Mouse (Mus musculus) gonadal fat pad, adult 2 months (tissue): Measurements from ENCODE around the gene Akr1cl. TPM values are rescaled to one million over a fixed set of nuclear protein-coding genes. Genes with fewer than 3 reads are reported as not detected.

ENCODE experiments used
- DNase-seq: peaks from one replicate; pipeline ENCODE4 v3.0.0-alpha.2; 2012; ENCODE audit warnings: low read depth
- polyA plus RNA-seq: library from polyadenylated mRNA; depleted of rRNA; stranded (reverse); fragments of >200 nt; gene quantifications from 2 replicates; pipeline ENCODE4 v1.2.3, GENCODE M21; 2012; rRNA removed

Gene Akr1cl
- polyA plus RNA-seq, 1 experiment = 1.1 TPM

GRCm38 (mm10) chr1:64988176-64988575, 44.4 kb downstream of the Akr1cl start:
- DNase-seq = no peak

GRCm38 (mm10) chr1:64986120-64986519, 46.4 kb downstream of the Akr1cl start:
- DNase-seq = peak; percentile 20

GRCm38 (mm10) chr1:64983247-64983646, 49.3 kb downstream of the Akr1cl start:
- no peak for DNase-seq

GRCm38 (mm10) chr1:64978321-64978799, 54.2 kb downstream of the Akr1cl start:
- DNase-seq = no peak

- DNase-seq = no peak
Observed at GRCm38 (mm10) chr1:64975346-64975745, 57.2 kb downstream of the Akr1cl start.

- DNase-seq = no peak
Observed at GRCm38 (mm10) chr1:64970685-64971084, 61.9 kb downstream of the Akr1cl start.

Other genes with a start within 250 kb of the Akr1cl start
- 5.1 and 5.5 TPM in 2 replicates for gene Plekhm3, start 75.9 kb downstream of the Akr1cl start, polyA plus RNA-seq
- 0.45 TPM in 1 of 2 replicates, not detected in the other for gene Cryge, start 18.4 kb upstream of the Akr1cl start, polyA plus RNA-seq
- gene Crygd, start 30.7 kb upstream of the Akr1cl start, polyA plus RNA-seq = 0.38 TPM in 1 of 2 replicates, not detected in the other
- 38.9 and 62.2 TPM in 2 replicates for gene Crygc, start 40.9 kb upstream of the Akr1cl start, polyA plus RNA-seq
- gene Crygb, start 49.5 kb upstream of the Akr1cl start, polyA plus RNA-seq = not detected in 2 replicates
- not detected in 2 replicates for gene Cryga, start 70.6 kb upstream of the Akr1cl start, polyA plus RNA-seq
- gene Gm28845, start 86.8 kb upstream of the Akr1cl start, polyA plus RNA-seq = not detected in 2 replicates
- 0.23 TPM in 1 of 2 replicates, not detected in the other for gene D630023F18Rik, start 90.5 kb upstream of the Akr1cl start, polyA plus RNA-seq
- 63.7 and 86.8 TPM in 2 replicates for gene Idh1, start 153.7 kb upstream of the Akr1cl start, polyA plus RNA-seq
- 8.8 and 9.1 TPM in 2 replicates for gene Pikfyve, start 153.9 kb upstream of the Akr1cl start, polyA plus RNA-seq
- gene Pth2r, start 249.3 kb upstream of the Akr1cl start, polyA plus RNA-seq = 0.05 TPM in 2 replicates